Mouse (Mus musculus): ENCODE measurements around the gene Synpo2. TPM values are rescaled to one million over a fixed set of nuclear protein-coding genes. Genes with fewer than 3 reads are reported as not detected.

Synpo2 gene
- total RNA-seq, 1 experiment, result 1.6 TPM

- Histone ChIP-seq H3K9me3 (ENCODE audit: control insufficient read depth, insufficient read depth, low read depth, low read length) (no peaks in the 10 kb centered on the region), H3K4me1 (ENCODE audit: control insufficient read depth in 2 of 2, insufficient read depth in 2 of 2, low read length in 2 of 2, poor library complexity in 1 of 2) (no peaks in the 10 kb centered on the region), H3K36me3 (ENCODE audit: control insufficient read depth, insufficient read depth, low read length, poor library complexity, severe bottlenecking) (no peaks in the 10 kb centered on the region), H3K9ac (ENCODE audit: insufficient read depth, low read depth, low read length, poor library complexity, severe bottlenecking) (no peak overlapping the region), H3K4me3 (ENCODE audit: insufficient read depth in 1 of 2, low read depth in 1 of 2, low read length in 2 of 2, poor library complexity in 1 of 2, severe bottlenecking in 1 of 2) (no peak overlapping the region), H3K27ac (ENCODE audit: insufficient read depth, low read depth, low read length, poor library complexity, severe bottlenecking) (no peak overlapping the region)
- no peak for DNase-seq (ENCODE audit: low read depth, low spot score)
- in situ Hi-C loops (cut with MboI; ENCODE audit: low sequenced_read_pairs in 2 of 2, unreplicated experiment in 2 of 2), result no loop called here
- TF ChIP-seq ZNF384 (IDR thresholded peaks at IDR 0.05; ENCODE audit: low read depth, low read length), result no peak
- TF ChIP-seq MAFK (IDR thresholded peaks at IDR 0.05; ENCODE audit: insufficient read depth, low read depth, low read length), result no peak
- no peak for TF ChIP-seq ZC3H11A (IDR thresholded peaks at IDR 0.05; ENCODE audit: borderline replicate concordance, low read depth, low read length)
- TF ChIP-seq CHD2 (IDR thresholded peaks at IDR 0.05; ENCODE audit: low read depth, low read length), result no peak
- no peak for TF ChIP-seq HCFC1 (IDR thresholded peaks at IDR 0.05; ENCODE audit: borderline replicate concordance, insufficient read depth, low read length)
Measured at GRCm38 (mm10) chr3:123237039-123237438, 1.1 kb upstream of the Synpo2 start.

GRCm38 (mm10) chr3:123235495-123235894, 454 bp downstream of the Synpo2 start:
- Histone ChIP-seq H3K4me3 (ENCODE audit: insufficient read depth in 1 of 2, low read depth in 1 of 2, low read length in 2 of 2, poor library complexity in 1 of 2, severe bottlenecking in 1 of 2) (peak overlapping the region; percentile 46 to 64), H3K9ac (ENCODE audit: insufficient read depth, low read depth, low read length, poor library complexity, severe bottlenecking) (no peak overlapping the region), H3K9me3 (ENCODE audit: control insufficient read depth, insufficient read depth, low read depth, low read length) (no peaks in the 10 kb centered on the region), H3K36me3 (ENCODE audit: control insufficient read depth, insufficient read depth, low read length, poor library complexity, severe bottlenecking) (no peaks in the 10 kb centered on the region), H3K4me1 (ENCODE audit: control insufficient read depth in 2 of 2, insufficient read depth in 2 of 2, low read length in 2 of 2, poor library complexity in 1 of 2) (no peaks in the 10 kb centered on the region), H3K27ac (ENCODE audit: insufficient read depth, low read depth, low read length, poor library complexity, severe bottlenecking) (no peak overlapping the region)
- no peak for TF ChIP-seq ZNF384 (IDR thresholded peaks at IDR 0.05; ENCODE audit: low read depth, low read length)
- DNase-seq (ENCODE audit: low read depth, low spot score), result no peak
- in situ Hi-C loops (cut with MboI; ENCODE audit: low sequenced_read_pairs in 2 of 2, unreplicated experiment in 2 of 2), result no loop called here

GRCm38 (mm10) chr3:123234191-123234836, 1.6 kb downstream of the Synpo2 start:
- in situ Hi-C loops (cut with MboI; ENCODE audit: low sequenced_read_pairs in 2 of 2, unreplicated experiment in 2 of 2), result no loop called here
- H3K27ac ChIP-seq (ENCODE audit: insufficient read depth, low read depth, low read length, poor library complexity, severe bottlenecking), result no peak overlapping the region
- no peaks in the 10 kb centered on the region for H3K4me1 ChIP-seq (ENCODE audit: control insufficient read depth in 2 of 2, insufficient read depth in 2 of 2, low read length in 2 of 2, poor library complexity in 1 of 2)
- H3K9ac ChIP-seq (ENCODE audit: insufficient read depth, low read depth, low read length, poor library complexity, severe bottlenecking), result no peak overlapping the region
- no peaks in the 10 kb centered on the region for H3K9me3 ChIP-seq (ENCODE audit: control insufficient read depth, insufficient read depth, low read depth, low read length)
- no peak for DNase-seq (ENCODE audit: low read depth, low spot score)
- no peak for TF ChIP-seq CHD2 (IDR thresholded peaks at IDR 0.05; ENCODE audit: low read depth, low read length)
- TF ChIP-seq HCFC1 (IDR thresholded peaks at IDR 0.05; ENCODE audit: borderline replicate concordance, insufficient read depth, low read length), result no peak
- no peak for TF ChIP-seq MAFK (IDR thresholded peaks at IDR 0.05; ENCODE audit: insufficient read depth, low read depth, low read length)
- TF ChIP-seq ZC3H11A (IDR thresholded peaks at IDR 0.05; ENCODE audit: borderline replicate concordance, low read depth, low read length), result no peak
- no peak for TF ChIP-seq ZNF384 (IDR thresholded peaks at IDR 0.05; ENCODE audit: low read depth, low read length)
- no peaks in the 10 kb centered on the region for H3K36me3 ChIP-seq (ENCODE audit: control insufficient read depth, insufficient read depth, low read length, poor library complexity, severe bottlenecking)
- H3K4me3 ChIP-seq (ENCODE audit: insufficient read depth in 1 of 2, low read depth in 1 of 2, low read length in 2 of 2, poor library complexity in 1 of 2, severe bottlenecking in 1 of 2), result no peak overlapping the region

- H3K4me1 ChIP-seq (ENCODE audit: control insufficient read depth in 2 of 2, insufficient read depth in 2 of 2, low read length in 2 of 2, poor library complexity in 1 of 2), result no peaks in the 10 kb centered on the region
Measured at GRCm38 (mm10) chr3:123231639-123232038, 4.3 kb downstream of the Synpo2 start.

DNA sequence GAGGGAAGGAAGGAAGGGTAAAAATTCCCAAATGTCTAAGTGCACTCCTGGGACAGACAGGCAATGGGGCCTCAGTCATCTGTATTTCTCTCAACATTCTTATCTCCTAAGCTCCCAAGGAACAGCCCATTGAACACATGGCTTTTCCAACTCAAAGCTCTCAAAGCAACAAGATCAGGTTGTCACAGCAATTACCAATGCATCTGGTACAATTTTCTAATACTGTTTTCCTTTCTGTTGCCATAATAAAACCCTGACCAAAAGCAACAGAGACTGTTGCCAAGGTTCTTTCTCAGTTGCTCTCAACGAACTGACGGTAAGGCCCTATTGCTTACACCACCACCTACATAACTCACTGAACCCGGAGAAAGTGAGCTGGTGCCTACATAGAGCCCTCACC, 8.7 kb downstream of the Synpo2 start:
- TF ChIP-seq ZNF384 (IDR thresholded peaks at IDR 0.05; ENCODE audit: low read depth, low read length) (no peak), HCFC1 (IDR thresholded peaks at IDR 0.05; ENCODE audit: borderline replicate concordance, insufficient read depth, low read length) (no peak), CHD2 (IDR thresholded peaks at IDR 0.05; ENCODE audit: low read depth, low read length) (no peak), MAFK (IDR thresholded peaks at IDR 0.05; ENCODE audit: insufficient read depth, low read depth, low read length) (no peak), ZC3H11A (IDR thresholded peaks at IDR 0.05; ENCODE audit: borderline replicate concordance, low read depth, low read length) (no peak)
- in situ Hi-C loops (cut with MboI; ENCODE audit: low sequenced_read_pairs in 2 of 2, unreplicated experiment in 2 of 2), result no loop called here
- Histone ChIP-seq H3K4me1 (ENCODE audit: control insufficient read depth in 2 of 2, insufficient read depth in 2 of 2, low read length in 2 of 2, poor library complexity in 1 of 2) (no peaks in the 10 kb centered on the region), H3K9ac (ENCODE audit: insufficient read depth, low read depth, low read length, poor library complexity, severe bottlenecking) (no peak overlapping the region), H3K9me3 (ENCODE audit: control insufficient read depth, insufficient read depth, low read depth, low read length) (no peaks in the 10 kb centered on the region), H3K4me3 (ENCODE audit: insufficient read depth in 1 of 2, low read depth in 1 of 2, low read length in 2 of 2, poor library complexity in 1 of 2, severe bottlenecking in 1 of 2) (no peak overlapping the region), H3K27ac (ENCODE audit: insufficient read depth, low read depth, low read length, poor library complexity, severe bottlenecking) (no peak overlapping the region), H3K36me3 (ENCODE audit: control insufficient read depth, insufficient read depth, low read length, poor library complexity, severe bottlenecking) (no peaks in the 10 kb centered on the region)
- no peak for DNase-seq (ENCODE audit: low read depth, low spot score)

More at GRCm38 (mm10) chr3:123231639-123232038, 4.3 kb downstream of the Synpo2 start:
- in situ Hi-C loops (cut with MboI; ENCODE audit: low sequenced_read_pairs in 2 of 2, unreplicated experiment in 2 of 2), result no loop called here
- Histone ChIP-seq H3K27ac (ENCODE audit: insufficient read depth, low read depth, low read length, poor library complexity, severe bottlenecking) (no peak overlapping the region), H3K36me3 (ENCODE audit: control insufficient read depth, insufficient read depth, low read length, poor library complexity, severe bottlenecking) (no peaks in the 10 kb centered on the region), H3K4me3 (ENCODE audit: insufficient read depth in 1 of 2, low read depth in 1 of 2, low read length in 2 of 2, poor library complexity in 1 of 2, severe bottlenecking in 1 of 2) (no peak overlapping the region), H3K9ac (ENCODE audit: insufficient read depth, low read depth, low read length, poor library complexity, severe bottlenecking) (no peak overlapping the region), H3K9me3 (ENCODE audit: control insufficient read depth, insufficient read depth, low read depth, low read length) (no peaks in the 10 kb centered on the region)
- TF ChIP-seq ZNF384 (IDR thresholded peaks at IDR 0.05; ENCODE audit: low read depth, low read length) (no peak), MAFK (IDR thresholded peaks at IDR 0.05; ENCODE audit: insufficient read depth, low read depth, low read length) (no peak), ZC3H11A (IDR thresholded peaks at IDR 0.05; ENCODE audit: borderline replicate concordance, low read depth, low read length) (no peak)
- DNase-seq (ENCODE audit: low read depth, low spot score), result no peak
